Mouse (Mus musculus) MEL-GATA-1-ER (cell line): ENCODE results near the gene Gm36028.

Experiments used
- DNase-seq: peaks from one replicate; pipeline ENCODE4 v3.0.0-alpha.2; 2012; ENCODE audit warnings: low read depth; ENCODE audit errors: extremely low read depth

The Gm36028 gene

DNA sequence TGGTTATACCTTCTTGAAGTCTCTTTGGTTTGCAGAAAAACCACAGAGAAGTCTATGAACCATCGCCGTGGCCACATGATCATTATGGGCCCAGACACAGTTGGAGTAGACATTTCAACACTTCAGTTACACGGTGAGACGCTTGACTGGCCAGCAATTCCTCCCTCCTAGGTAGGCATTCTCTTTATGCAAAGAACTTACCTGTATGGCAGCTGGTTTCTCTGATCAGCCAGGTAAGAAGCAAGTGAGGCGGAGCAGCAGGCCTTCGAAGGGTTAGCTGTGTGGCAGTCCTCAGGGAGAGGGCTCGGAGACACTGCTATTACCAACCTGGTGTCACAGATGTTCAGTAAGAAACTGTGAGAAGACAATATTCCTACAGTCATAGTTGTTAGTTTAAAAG lies 733 bp downstream of the Gm36028 start:
- DNase-seq, result no peak

DNA sequence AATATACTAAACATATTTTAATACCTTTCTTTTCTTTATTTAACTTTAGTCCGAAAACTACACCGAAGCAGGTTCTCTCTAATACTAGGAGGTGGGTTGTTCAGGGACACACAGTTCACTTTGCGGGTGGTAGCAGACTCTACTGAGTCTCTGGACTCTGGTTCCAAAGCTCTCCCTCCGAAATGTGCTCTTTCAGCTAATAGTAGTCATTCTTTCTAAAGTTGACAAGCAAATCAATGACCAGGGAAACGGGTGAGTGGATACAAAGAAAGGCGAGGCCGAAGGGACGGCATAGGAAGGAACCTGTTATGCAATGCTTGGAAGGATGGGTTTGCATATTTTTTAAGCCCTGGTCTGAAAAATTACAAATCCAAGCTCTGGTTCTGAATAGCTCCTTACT lies 3.5 kb downstream of the Gm36028 start:
- no peak for DNase-seq

DNA sequence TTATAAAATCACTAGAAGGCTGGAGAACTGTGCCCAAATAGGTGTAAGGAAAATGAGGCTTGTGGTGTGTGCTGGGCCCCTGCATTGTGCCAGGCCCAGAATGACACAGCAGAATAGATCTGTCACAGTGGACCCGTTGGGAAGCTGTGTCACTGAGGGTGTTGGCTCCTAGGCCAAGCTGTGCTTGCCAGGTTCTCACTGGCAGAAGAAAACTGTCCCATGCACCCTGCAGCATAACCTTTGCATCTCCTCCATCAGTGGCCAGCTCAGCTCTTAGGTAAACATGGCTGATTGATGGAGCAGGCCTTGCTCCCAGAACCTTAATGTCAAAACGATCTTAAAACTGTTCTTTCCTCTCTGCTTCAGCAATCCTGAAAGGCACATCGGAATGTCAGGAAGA lies 4.6 kb downstream of the Gm36028 start:
- no peak for DNase-seq

DNA sequence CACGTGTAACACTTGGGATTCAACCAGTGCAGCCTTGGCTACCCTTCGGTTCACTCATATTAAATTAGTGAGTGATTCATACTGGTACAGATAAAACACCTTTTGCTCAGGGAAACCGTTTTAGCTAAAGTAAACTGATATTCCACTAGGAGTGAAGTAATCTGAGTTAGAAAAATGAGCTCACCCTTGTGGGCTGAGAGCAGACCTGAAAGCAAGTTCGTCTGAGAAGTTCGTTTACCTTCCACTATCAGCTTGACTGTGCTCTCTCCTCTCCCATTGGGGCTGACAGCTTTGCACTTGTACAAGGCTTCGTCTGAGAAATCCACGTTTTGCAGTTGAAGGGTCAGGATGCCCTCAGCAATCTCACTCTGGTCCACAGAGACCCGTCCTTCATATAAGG lies 5.4 kb downstream of the Gm36028 start:
- DNase-seq, result no peak

DNA sequence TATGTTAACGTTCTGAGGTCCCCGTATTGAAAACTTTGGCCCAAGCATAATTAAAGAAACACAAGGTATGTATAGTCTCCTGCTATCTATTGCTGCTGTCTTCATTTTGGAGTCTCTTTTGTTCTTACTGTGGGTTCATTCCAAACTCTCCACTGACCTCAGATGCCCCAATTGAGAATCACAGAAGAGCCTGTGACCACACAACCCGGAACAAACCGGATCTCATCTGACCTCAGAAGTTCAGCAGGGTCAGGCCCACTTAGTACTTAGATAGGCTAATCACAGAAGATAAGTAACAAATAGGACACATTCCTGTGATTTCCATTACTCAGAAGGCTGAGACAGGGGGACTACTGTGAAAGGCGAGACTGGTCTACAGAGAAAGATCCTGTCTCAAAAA lies 6.4 kb downstream of the Gm36028 start:
- no peak for DNase-seq

DNA sequence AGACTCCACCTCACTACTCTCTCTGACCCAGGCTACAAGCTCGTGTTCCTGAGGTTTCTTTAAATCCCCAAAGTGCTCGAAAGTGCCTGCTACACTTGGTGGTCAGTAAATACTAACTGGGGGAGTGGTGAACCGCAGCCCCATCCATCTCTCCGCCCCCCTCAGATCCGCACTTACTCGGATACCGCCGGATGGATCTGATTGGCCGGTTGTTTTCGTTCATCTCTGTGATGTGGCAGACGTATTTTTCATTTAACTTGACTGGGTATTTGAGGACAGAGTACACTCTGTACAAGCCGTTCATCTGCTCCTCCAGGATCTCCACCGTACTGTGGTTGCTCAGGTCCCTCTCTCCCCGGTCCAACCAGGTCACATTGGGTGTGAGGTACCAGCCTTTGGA lies 6.9 kb downstream of the Gm36028 start:
- DNase-seq, result no peak

DNA sequence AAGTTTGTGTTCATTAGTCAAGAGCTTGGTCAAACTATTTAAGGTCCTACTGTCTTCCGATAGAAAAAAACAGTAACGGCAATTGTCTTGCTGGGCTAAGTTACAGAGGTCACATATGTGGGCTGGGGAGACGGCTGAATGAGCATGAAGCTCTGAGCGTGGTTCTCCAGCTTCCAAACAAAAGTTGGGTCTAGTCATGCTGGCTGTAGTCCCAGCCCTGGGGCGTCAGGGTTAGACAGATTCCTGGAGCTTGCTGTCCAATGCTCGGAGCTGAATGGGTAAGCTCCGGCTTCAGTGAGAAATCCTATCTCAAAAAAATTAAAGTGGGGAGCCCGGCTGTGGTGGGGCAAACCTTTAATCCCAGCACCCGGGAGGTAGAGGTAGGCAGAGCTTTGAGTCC lies 7.7 kb downstream of the Gm36028 start:
- DNase-seq, result no peak

DNA sequence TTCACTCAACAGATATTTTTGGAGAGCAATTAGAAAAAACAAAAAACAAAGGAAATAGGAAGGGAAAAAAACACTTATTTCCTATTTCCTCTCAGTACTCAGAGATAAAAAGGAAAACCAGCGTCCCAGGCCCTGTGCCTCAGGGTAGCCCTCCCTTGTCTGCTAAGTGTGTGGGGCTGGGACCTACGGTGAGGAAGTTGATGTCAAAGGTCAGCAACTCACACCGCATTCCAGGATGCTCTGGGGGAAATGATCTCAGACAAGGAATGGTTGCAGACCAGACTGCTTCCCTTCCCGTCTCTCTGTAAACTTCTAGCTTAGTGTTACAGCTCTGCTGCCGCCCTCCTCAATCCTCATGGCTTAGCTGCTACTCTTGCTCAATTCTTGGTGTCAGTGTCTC lies 9.6 kb downstream of the Gm36028 start:
- DNase-seq, result no peak

DNA sequence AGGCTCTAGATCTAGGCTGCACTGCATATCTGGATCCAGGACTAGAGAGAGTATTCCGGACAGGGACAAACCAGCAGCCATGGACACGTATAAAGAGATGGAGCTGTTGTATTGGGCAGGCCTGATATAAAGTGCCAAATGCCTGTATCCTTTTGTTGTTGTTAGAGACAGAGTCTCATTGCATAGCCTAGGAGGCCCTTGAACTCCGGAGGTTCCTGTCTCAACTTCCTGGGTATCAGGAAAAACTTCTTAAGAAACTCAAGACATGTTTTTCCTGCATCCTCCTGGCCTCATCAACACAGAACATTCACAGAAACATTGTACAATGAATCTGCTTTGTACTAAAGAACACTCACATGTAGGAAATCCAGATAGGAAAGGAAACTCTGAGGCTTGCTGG lies 13.9 kb downstream of the Gm36028 start:
- no peak for DNase-seq

DNA sequence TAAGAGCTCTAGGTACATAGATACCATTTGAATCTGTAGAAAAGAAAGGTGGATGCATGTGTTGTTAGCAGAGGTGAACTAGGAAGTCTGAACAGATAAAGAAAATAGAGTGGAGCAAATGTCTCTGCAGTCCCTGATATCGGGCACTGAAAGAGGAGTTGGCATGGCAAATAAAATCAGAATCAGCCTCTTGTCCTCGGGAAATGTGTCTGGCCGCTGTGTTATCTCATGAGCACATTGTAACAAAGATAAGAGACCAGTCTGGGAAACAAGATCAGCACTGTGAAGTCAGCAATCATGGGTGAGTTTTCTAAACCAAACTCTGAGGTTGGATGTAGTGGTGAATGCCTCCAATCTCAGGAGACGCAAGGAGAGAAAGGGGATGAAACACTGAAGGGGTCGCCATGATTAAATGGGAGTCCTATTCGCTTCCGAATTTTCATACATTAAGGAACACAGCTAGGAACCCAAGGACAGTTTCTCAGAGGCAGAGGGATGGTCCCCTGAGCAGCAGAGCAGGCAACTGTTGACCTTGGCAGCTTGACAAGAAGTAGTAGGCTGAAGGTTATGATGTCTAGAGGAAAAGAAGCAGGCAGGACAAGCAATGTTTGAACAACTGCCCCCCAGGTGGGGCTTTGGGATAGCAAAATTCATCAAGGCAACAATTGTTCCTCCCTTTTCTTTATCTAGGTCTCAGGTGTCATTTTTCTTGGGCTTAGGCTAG lies 15.6 kb downstream of the Gm36028 start:
- DNase-seq, result no peak

DNA sequence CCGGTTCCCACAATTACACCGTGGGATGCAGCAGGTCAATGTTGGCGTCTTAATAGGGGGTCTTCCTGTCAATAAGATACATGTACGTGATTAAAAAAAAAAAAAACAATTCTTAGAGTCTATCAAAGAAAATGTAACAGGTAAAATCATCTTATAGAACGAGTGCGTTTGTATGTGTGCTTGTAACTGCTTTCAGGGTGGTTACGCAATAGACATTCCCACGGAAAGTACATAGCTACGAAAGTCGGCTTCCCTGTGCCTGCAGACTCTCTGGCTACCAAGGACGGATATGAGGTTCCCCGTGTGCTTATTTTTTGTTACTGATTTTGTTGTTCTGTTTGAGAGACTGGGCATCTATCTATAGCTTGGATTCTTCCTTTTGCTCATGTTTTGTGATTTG lies 17.2 kb downstream of the Gm36028 start:
- DNase-seq, result no peak

DNA sequence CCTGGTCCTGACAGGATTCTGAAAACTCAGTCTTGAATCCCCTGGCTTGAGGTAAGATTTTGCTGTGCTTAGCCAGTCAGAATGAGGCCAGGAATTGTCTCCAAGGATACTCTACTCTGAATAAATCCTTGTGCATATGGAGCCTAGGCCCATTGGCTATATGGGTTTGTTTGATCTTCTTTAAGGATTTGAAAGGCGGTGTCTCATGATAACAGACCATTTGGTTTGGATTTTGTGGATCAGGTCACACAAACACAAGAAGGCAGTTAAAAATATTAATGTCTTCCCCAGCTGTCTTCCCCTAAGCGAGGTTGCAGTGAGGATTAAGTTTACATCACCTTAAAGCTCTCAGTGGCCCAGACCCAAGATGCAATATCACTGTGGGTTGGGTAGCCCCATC lies 18.5 kb downstream of the Gm36028 start:
- DNase-seq, result no peak

DNA sequence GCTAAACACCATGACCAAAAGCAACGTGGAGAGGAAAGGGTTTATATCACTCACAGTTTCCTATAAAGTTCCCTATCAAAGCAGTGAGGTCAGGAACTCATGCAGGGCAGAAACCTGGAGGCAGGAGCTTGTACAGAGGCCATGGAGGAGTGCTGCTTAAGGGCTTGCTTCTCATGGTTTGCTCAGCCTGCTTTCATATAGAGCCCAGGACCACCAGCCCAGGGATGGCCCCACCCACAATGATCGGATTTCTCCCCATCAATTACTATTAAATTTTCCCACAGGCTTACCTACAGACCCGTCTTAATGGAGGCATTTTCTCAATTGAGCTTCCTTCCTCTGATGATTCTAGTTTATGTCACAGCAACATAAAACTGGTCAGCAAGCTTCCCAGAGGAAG lies 23.4 kb downstream of the Gm36028 start:
- no peak for DNase-seq

DNA sequence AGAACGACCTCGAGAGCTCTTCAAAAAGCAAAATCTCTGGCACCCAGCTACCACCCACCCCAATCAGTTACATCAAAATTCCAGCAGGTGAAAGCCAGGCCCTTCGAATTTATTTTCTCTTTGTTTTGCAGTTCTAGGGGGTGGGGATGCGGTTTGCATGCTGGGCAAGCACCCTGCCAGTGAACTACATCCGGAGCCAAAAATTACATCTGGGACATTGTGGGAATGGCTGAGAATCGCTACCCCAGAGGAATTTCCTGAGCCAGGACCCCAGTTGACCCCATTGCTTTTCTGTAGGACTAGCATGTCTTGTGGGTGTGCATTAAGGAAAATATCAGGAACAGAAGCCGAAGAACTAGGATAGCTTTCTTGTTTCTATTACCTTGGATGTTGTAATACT lies 29.9 kb downstream of the Gm36028 start:
- no peak for DNase-seq

DNA sequence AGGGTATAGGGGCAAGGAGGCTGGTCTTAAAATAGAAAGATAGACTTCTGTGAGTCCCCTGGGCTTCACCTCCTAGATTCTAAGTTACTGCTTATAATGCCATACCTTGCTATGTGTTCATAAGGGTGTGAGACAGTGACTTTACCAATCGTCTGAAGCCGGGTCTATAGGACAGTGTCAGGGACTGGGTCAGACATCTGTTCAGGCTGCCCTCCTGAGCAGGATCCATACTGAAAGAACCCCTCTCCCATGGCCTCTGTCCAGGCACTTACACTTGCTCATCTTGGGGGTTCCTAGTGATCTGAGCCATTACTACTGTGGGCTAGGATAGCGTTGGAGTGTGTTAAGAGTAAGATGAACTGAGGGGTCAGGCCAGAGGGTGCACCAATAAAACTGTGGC lies 34.7 kb downstream of the Gm36028 start:
- DNase-seq, result no peak

DNA sequence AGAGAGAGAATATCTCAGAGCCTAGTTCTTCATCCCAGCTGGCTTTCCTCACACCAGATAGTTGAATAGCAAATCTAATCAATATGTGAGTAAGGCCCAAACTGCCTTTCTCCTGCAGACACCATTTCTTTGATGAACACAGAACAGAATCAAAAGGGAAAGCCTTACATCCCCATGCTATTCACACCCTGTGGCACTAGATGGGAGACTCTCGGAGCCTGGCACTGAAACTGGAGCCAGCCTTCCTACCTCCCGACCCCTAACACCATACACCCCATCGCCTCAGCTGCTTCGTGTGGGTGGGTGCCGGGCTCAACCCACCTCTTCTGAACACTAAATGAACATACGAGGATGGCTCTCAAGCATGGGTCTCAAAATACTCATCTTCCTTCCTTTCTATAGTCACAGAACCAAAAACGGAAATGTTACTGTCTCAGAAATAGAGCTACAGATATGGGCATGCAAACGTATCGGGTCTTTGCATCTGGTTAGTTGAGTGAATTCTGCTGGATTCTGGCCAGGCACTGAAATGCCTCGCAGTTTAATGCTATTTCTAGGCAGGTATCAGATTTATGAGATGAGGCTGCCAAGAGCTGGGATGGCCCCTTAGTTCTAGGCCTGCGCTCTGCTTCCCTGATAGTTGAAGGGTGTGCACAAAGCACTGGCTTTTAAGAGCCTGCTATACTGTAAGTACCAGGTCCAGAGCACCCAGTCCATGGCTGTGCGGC lies 36.0 kb downstream of the Gm36028 start:
- DNase-seq, result no peak

DNA sequence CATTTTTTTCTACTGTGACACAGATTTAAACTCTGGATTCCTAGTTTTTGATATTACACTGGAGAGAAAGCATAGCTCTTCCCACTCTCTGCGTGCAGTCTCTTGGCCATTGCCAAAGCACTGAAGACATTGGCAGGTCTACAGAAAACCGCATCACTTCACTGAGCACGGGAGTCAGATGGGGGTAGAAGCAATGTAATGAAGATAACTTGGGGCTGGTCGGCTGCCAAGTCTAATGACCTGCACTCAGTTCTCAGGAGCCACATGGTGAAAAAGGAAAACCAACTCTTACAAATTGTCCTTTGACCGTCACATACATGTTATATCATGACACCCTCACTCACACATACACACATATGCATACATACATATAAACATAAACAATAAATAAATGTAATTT lies 37.0 kb downstream of the Gm36028 start:
- no peak for DNase-seq

DNA sequence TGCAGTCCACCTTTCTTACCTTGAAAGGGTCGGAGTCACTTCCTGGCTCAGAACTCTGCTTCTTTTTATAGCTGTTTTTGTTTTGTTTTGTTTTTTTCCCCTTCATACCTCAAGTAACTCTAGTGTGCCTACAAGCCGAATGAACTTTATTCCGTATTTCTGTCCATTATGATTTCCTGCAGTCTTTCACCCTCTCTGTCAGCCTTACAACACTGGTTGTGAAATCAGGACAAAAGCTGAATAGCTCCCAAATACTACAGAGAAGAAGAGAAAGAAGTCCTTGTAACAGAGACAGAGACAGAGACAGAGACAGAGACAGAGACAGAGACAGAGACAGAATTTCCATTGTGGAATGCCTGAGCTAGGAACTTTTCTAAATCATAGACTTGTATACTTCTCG lies 43.0 kb downstream of the Gm36028 start:
- DNase-seq, result no peak

DNA sequence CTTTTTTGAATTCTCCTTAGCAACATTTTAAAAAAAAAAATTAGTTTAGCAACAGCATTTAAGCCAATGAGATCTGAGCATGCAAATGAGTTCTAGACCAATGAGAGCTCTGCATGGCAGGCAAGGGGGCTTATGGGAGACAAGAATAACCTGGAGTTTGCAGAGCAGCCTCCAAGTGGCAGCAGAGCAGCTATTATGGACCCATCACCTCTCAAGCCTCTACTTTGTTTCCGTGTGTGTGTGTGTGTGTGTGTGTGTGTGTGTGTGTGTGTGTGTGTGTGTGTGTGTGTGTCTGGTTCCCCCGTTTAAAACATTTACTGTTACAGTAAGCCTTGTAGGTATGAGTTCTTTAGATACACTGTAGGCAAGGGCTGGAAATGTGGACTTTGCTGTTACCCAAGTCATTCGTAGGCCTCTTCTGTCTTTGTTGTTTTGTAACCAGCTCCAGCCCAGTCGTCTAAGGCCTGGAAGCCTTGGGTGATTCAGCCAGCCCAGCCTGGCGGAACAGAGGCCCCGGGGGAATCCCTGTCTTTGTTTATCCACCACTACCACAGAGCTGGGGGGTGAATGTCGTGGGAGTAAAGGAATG lies 46.5 kb downstream of the Gm36028 start:
- peak; percentile 89 for DNase-seq

DNA sequence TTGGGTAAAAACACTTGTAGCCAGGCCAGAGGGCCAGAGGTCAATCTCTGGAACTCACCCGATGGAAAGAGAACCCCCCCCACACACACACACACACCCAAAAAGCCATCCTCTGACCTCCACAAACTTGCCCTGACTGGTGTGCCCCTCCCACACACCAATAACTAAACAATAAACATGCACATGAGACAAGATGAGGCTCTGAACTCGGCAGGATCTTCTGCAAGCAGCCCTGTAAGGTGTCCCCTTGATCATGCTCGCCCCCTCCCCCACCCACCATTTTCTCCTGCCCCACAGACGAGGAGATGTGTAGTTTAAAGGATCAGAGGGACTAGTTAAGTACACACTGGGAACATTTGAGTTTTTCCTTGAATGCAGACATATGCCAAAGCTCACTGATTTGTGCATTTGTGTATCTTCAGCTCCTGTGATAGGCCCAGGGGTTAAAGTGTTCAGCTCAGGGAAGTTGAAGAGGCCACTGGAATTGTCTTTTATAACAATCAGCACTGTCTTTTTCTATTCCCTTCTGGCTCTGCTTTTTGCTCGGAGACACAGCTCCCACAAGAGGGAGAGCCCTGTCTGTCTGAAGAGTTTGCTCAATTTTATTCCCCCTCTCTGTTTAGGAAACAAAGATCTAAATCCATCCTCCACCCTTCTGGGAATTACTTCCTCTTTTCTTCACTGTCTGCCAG lies 47.1 kb downstream of the Gm36028 start:
- DNase-seq, result no peak

DNA sequence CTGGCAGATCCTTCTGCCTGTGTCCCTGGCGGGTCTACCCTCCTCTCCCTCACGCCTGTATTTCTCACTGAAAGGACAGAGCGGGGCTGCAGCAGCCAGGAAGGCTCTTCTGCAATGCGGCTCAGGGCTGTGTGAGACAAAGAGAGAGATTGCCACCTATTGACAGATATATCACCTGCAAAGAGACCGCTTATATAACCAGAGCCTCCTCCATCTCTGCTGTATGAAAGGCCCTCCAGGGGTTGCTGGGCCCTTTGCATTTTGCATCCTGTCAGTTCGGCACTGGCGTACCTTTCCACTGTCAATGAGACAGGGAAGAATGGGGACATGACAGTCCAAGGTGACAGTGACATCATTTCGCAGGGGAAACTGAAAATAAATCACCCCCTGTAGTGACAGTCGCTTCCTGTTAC lies 48.5 kb downstream of the Gm36028 start:
- DNase-seq, result no peak

DNA sequence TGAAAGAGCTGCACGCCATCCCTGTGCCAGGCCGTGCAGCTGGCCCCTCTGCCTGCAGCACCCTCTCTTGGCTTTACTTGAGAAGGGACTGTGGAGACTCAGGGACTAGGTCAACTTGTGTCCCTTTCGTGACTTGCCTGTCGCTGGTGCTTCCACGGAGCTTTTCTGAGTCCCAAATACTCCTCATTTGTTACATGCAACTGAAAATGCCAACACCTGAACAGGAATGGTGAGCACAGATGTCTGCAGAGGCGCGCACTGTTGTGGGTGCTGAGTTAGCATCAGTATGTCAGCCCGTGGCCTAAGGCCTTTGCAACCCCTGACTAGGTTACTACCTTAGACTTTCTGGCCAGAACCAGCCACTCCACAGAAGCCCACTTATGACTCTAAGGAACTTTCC lies 49.1 kb downstream of the Gm36028 start:
- DNase-seq, result no peak
